Mouse (Mus musculus) embryonic facial prominence, embryonic 14.5 days (tissue): ENCODE results near the gene Rpl36a. TPM values are rescaled to one million over a fixed set of nuclear protein-coding genes. Genes with fewer than 3 reads are reported as not detected.

Experiments used
- ATAC-seq: fragments of 200-750 bp; cut with Nextera tagmentation; 2 replicates; pipeline ENCODE4 v1.8.0; 2017; ENCODE audit warnings: low read depth, moderate number of reproducible peaks, moderate TSS enrichment
- DNase-seq: peaks from one replicate; pipeline ENCODE4 v3.0.0-alpha.2; 2015; ENCODE audit warnings: low spot score
- H3K27ac ChIP-seq: fragments of 300-500 bp; sonication (generic); replicated peaks from 2 replicates; pipeline ENCODE4 v1.5.1; 2014; ENCODE audit warnings: low read depth, mild to moderate bottlenecking, low read length, moderate library complexity
- H3K27me3 ChIP-seq: fragments of 300-500 bp; sonication (generic); replicated peaks from 2 replicates; pipeline ENCODE4 v1.6.1; 2014; ENCODE audit warnings: low read length; ENCODE audit not compliant: control insufficient read depth, insufficient read depth
- H3K36me3 ChIP-seq: fragments of 300-500 bp; sonication (generic); 2 replicates; pipeline ENCODE4 v1.6.1; 2014; ENCODE audit warnings: low read length, mixed read lengths; ENCODE audit not compliant: control insufficient read depth, insufficient read depth
- H3K4me1 ChIP-seq: fragments of 300-500 bp; sonication (generic); 2 replicates; pipeline ENCODE4 v1.6.1; 2014; ENCODE audit warnings: antibody characterized with exemption, low read length; ENCODE audit not compliant: control insufficient read depth, insufficient read depth
- H3K4me2 ChIP-seq: fragments of 300-500 bp; sonication (generic); 2 replicates; pipeline ENCODE4 v1.6.1; 2014; ENCODE audit warnings: low read depth, mild to moderate bottlenecking, low read length, moderate library complexity, mixed read lengths
- H3K4me3 ChIP-seq: fragments of 300-500 bp; sonication (generic); 2 replicates; pipeline ENCODE4 v1.5.1; 2014; ENCODE audit warnings: low read depth, mild to moderate bottlenecking, low read length
- H3K9ac ChIP-seq: fragments of 300-500 bp; sonication (generic); 2 replicates; pipeline ENCODE4 v1.6.1; 2014; ENCODE audit warnings: low read depth, mild to moderate bottlenecking, low read length, moderate library complexity, mixed read lengths
- H3K9me3 ChIP-seq: fragments of 300-500 bp; sonication (generic); 2 replicates; pipeline ENCODE4 v1.6.1; 2016; ENCODE audit warnings: low read length; ENCODE audit not compliant: control insufficient read depth
- whole genome bisulfite sequencing: fragments of 180-500 bp; shearing (Covaris S2); extraction: QIAGEN DNeasy Blood & Tissue Kit; methylation state at CpG from one replicate; pipeline ENCODE4 v1.1.7; 2014; 5-methylcytosine and 5-hydroxymethylcytosine counted together
- polyA plus RNA-seq: library from polyadenylated mRNA; unstranded; fragments of >200 nt; fragmentation: Nextera tagmentation; extraction: Ambion mirVana; gene quantifications from 2 replicates; pipeline ENCODE4 v1.2.1, GENCODE M21; 2014

The Rpl36a gene
- polyA plus RNA-seq, 1 experiment from 2014 or later = 585 TPM

GRCm38 (mm10) chrX:134612285-134612959, 27.0 kb downstream of the Rpl36a start:
- peak overlapping the region; percentile 28 for H3K4me3 ChIP-seq
- peak overlapping the region; percentile 50 for H3K4me2 ChIP-seq
- 19% methylated on average over 13 of the region's 15 CpGs for WGBS
- peak overlapping the region; percentile 86 for H3K27ac ChIP-seq
- no peaks in the 10 kb centered on the region for H3K9me3 ChIP-seq
- ATAC-seq (peak; percentile 90), DNase-seq (peak; percentile 89)
- H3K36me3 ChIP-seq = no peaks in the 10 kb centered on the region
- no peaks in the 10 kb centered on the region for H3K4me1 ChIP-seq
- H3K27me3 ChIP-seq = peaks cover 3% of the 10 kb centered on the region; the same call in 1 of the 2 replicates
- peak overlapping the region; percentile 55 for H3K9ac ChIP-seq

- Histone ChIP-seq H3K27ac (no peak overlapping the region), H3K9me3 (no peaks in the 10 kb centered on the region), H3K27me3 (no peaks in the 10 kb centered on the region), H3K36me3 (no peaks in the 10 kb centered on the region), H3K4me3 (no peak overlapping the region), H3K4me1 (no peaks in the 10 kb centered on the region), H3K4me2 (no peak overlapping the region), H3K9ac (no peak overlapping the region)
- DNase-seq (no peak), ATAC-seq (no peak)
- 65% methylated on average over 2 of the region's 2 CpGs for WGBS
Observed at GRCm38 (mm10) chrX:134614306-134614705, 28.9 kb downstream of the Rpl36a start.

GRCm38 (mm10) chrX:134619695-134620094, 34.2 kb downstream of the Rpl36a start:
- ATAC-seq = no peak
- Histone ChIP-seq H3K9ac (no peak overlapping the region), H3K4me1 (no peaks in the 10 kb centered on the region), H3K9me3 (no peaks in the 10 kb centered on the region), H3K4me2 (no peak overlapping the region), H3K4me3 (no peak overlapping the region), H3K27me3 (no peaks in the 10 kb centered on the region), H3K27ac (no peak overlapping the region), H3K36me3 (no peaks in the 10 kb centered on the region)
- 58% methylated on average over 9 of the region's 9 CpGs for WGBS
- no peak for DNase-seq

- Histone ChIP-seq H3K9me3 (no peaks in the 10 kb centered on the region), H3K27ac (no peak overlapping the region), H3K4me2 (no peak overlapping the region), H3K4me3 (no peak overlapping the region), H3K36me3 (no peaks in the 10 kb centered on the region), H3K4me1 (no peaks in the 10 kb centered on the region), H3K27me3 (no peaks in the 10 kb centered on the region), H3K9ac (no peak overlapping the region)
- DNase-seq = peak; percentile 23
- 48% methylated on average over 8 of the region's 8 CpGs for WGBS
- ATAC-seq = peak; percentile 41; the same call in 1 of the 2 replicates
Observed at GRCm38 (mm10) chrX:134620254-134620865, 34.9 kb downstream of the Rpl36a start.

- Histone ChIP-seq H3K27ac (no peak overlapping the region), H3K4me3 (no peak overlapping the region), H3K4me1 (no peaks in the 10 kb centered on the region), H3K9ac (no peak overlapping the region), H3K9me3 (no peaks in the 10 kb centered on the region), H3K36me3 (no peaks in the 10 kb centered on the region), H3K27me3 (no peaks in the 10 kb centered on the region), H3K4me2 (no peak overlapping the region)
- DNase-seq (no peak), ATAC-seq (no peak)
- WGBS = 75% methylated on average over 3 of the region's 3 CpGs
Observed at GRCm38 (mm10) chrX:134621685-134622084, 36.2 kb downstream of the Rpl36a start.

GRCm38 (mm10) chrX:134623350-134623749, 37.9 kb downstream of the Rpl36a start:
- WGBS = 83% methylated on average over 4 of the region's 4 CpGs
- H3K4me2 ChIP-seq = no peak overlapping the region
- H3K36me3 ChIP-seq = no peaks in the 10 kb centered on the region
- H3K9me3 ChIP-seq = no peaks in the 10 kb centered on the region
- no peaks in the 10 kb centered on the region for H3K4me1 ChIP-seq
- no peaks in the 10 kb centered on the region for H3K27me3 ChIP-seq
- no peak for ATAC-seq
- no peak overlapping the region for H3K27ac ChIP-seq
- no peak for DNase-seq
- no peak overlapping the region for H3K4me3 ChIP-seq
- H3K9ac ChIP-seq = no peak overlapping the region

GRCm38 (mm10) chrX:134628200-134628599, 42.7 kb downstream of the Rpl36a start:
- 81% methylated on average over 2 of the region's 2 CpGs for WGBS
- Histone ChIP-seq H3K27me3 (no peaks in the 10 kb centered on the region), H3K9me3 (no peaks in the 10 kb centered on the region), H3K9ac (no peak overlapping the region), H3K27ac (no peak overlapping the region), H3K4me1 (no peaks in the 10 kb centered on the region), H3K4me2 (no peak overlapping the region), H3K36me3 (no peaks in the 10 kb centered on the region), H3K4me3 (no peak overlapping the region)
- DNase-seq (no peak), ATAC-seq (no peak)

- no peak overlapping the region for H3K4me3 ChIP-seq
- no peak overlapping the region for H3K4me2 ChIP-seq
- H3K4me1 ChIP-seq = no peaks in the 10 kb centered on the region
- 94% methylated on average over 5 of the region's 5 CpGs for WGBS
- ATAC-seq (no peak), DNase-seq (no peak)
- no peaks in the 10 kb centered on the region for H3K36me3 ChIP-seq
- H3K27ac ChIP-seq = no peak overlapping the region
- H3K9ac ChIP-seq = no peak overlapping the region
- H3K9me3 ChIP-seq = no peaks in the 10 kb centered on the region
- H3K27me3 ChIP-seq = no peaks in the 10 kb centered on the region
Observed at GRCm38 (mm10) chrX:134632710-134633109, 47.3 kb downstream of the Rpl36a start.

- Histone ChIP-seq H3K36me3 (no peaks in the 10 kb centered on the region), H3K9me3 (no peaks in the 10 kb centered on the region), H3K27me3 (no peaks in the 10 kb centered on the region), H3K27ac (no peak overlapping the region), H3K4me1 (no peaks in the 10 kb centered on the region), H3K9ac (no peak overlapping the region), H3K4me2 (no peak overlapping the region), H3K4me3 (no peak overlapping the region)
- no peak for DNase-seq
- 53% methylated on average over 3 of the region's 3 CpGs for WGBS
- ATAC-seq = no peak
Observed at GRCm38 (mm10) chrX:134635111-134635510, 49.7 kb downstream of the Rpl36a start.
